Mouse (Mus musculus) myocyte (in vitro differentiated cells): Measurements from ENCODE around the gene Pou2f1.

Source experiments
- E2F4 ChIP-seq: IDR thresholded peaks from one replicate; pipeline ENCODE4 v1.6.1; 2011; ENCODE audit warnings: mild to moderate bottlenecking, control low read depth, moderate library complexity; ENCODE audit not compliant: insufficient read depth
- POLR2AphosphoS2 ChIP-seq: IDR thresholded peaks from one replicate; pipeline ENCODE4 v1.6.1; 2011; ENCODE audit warnings: low read depth, control low read depth; ENCODE audit not compliant: insufficient read length
- SRF ChIP-seq: IDR thresholded peaks from one replicate; pipeline ENCODE4 v1.6.1; 2011; ENCODE audit warnings: low read depth; ENCODE audit not compliant: control insufficient read depth, insufficient read length
- TCF12 ChIP-seq: IDR thresholded peaks from one replicate; pipeline ENCODE4 v1.6.1; 2011; ENCODE audit warnings: mild to moderate bottlenecking, control low read depth; ENCODE audit not compliant: poor library complexity, insufficient read depth, severe bottlenecking

DNA sequence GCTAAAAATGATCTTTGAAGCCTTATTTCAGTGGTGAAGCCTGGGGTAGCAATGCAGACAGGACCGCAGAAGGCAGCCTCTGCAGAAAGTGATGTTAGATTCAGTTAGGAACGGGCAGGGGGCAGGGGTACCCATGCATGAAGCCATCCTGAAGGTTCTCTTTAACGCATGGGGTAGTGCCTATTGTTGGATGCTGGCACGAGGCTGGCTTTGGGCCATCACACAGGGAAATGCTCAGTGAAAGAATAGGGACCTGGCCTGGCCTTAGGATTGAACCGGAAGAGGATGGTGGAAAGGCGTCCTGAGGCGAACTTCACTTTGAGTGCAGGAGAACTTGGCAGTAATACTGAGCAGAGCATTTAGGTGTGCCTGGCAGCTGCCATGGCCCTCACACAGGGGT lies 140.4 kb downstream of the Pou2f1 start:
- TF ChIP-seq E2F4 (no peak), POLR2AphosphoS2 (no peak), SRF (no peak), TCF12 (no peak)
